Mouse (Mus musculus) stomach, postnatal 0 days (tissue): Measurements from ENCODE around the gene Grasp.

Experiments
- CTCF ChIP-seq: IDR thresholded peaks from 2 replicates; pipeline ENCODE4 v1.5.1; 2016; ENCODE audit warnings: antibody characterized with exemption, low read depth, mild to moderate bottlenecking, moderate library complexity
- EP300 ChIP-seq: optimal IDR thresholded peaks from 2 replicates; pipeline ENCODE3; 2016; ENCODE audit warnings: antibody characterized with exemption

GRCm38 (mm10) chr15:101278589-101278988, 54.6 kb downstream of the Grasp start:
- TF ChIP-seq CTCF (no peak), EP300 (no peak)
